ENCODE assay signal across 17 mouse cellular contexts in the genomic region with DNA sequence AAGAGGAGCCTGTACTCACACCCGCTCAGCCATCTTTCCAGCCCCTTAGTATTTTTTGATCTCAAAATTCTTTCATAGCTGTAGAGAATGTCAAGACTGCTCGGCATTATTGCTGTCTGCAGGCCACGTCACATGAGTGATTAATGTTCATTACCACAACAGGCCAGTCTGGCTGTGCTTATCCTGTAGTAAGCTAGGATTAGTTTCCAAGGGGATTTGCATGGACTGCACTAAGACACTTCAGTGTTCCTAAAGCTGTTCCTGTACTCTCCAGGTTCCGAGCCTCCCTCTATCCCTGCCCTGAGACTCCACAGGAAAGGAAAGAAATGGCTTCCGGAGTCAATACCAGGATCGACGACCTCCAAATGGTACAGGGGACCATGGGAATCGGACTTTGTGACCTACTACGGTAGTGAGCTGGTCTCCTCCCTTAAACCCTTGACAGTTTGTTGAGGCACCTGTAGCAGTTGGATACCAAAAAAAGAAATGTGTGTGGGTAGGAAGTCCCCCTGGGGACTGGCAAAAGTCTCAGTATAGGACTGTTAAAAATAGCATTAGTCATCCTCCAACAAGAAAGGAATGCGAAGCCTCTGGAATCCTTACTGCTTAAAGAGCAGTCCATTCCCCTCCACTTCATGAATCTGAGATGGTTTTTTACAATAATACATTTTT. TPM values are rescaled to one million over a fixed set of nuclear protein-coding genes. Genes with fewer than 3 reads are reported as not detected.
DNase-seq lines count a peak whose midpoint lies in the region; ATAC-seq and TF ChIP-seq lines count a peak whose summit lies in the region.
"Had no signal": no experiment of that assay in that cellular context is flagged by ENCODE, and none has a peak within 500 bp of the region (broad histone marks: within the 10 kb centered on the region; RNA-seq: fewer than 3 reads in every experiment).

No protein-coding gene starts in this region.

- H3K4me1 ChIP-seq in heart, adult 2 months (ENCODE audit: control insufficient read depth, insufficient read depth, low read length), result no peaks in the 10 kb centered on the region; the same call in 1 of the 2 replicates
- peaks cover 2% of the 10 kb centered on the region; the same call in 1 of the 2 replicates for H3K4me1 ChIP-seq in kidney, postnatal 0 days (replicated peaks; ENCODE audit: insufficient read depth, low read length)
- no peaks in the 10 kb centered on the region for H3K4me1 ChIP-seq in embryonic facial prominence, embryonic 15.5 days
- no peaks in the 10 kb centered on the region for H3K4me1 ChIP-seq in midbrain, embryonic 13.5 days (replicated peaks)
- H3K4me1 ChIP-seq: forebrain, embryonic 13.5 days; hindbrain, embryonic 13.5 days; midbrain, embryonic 15.5 days had no signal

- no peaks in the 10 kb centered on the region for H3K9me3 ChIP-seq in kidney, postnatal 0 days (replicated peaks; ENCODE audit: low read length)
- no peaks in the 10 kb centered on the region for H3K9me3 ChIP-seq in embryonic facial prominence, embryonic 15.5 days (replicated peaks)
- no peaks in the 10 kb centered on the region for H3K9me3 ChIP-seq in midbrain, embryonic 13.5 days
- H3K9me3 ChIP-seq: forebrain, embryonic 13.5 days; hindbrain, embryonic 13.5 days; midbrain, embryonic 15.5 days had no signal

- H3ac ChIP-seq in myocyte (ENCODE audit: control insufficient read depth, insufficient read length), result no peak overlapping the region

- no peak overlapping the region for H3K9ac ChIP-seq in heart, adult 2 months (ENCODE audit: low read depth, low read length)
- H3K9ac ChIP-seq in kidney, postnatal 0 days (ENCODE audit: low read depth, low read length), result no peak overlapping the region
- no peak overlapping the region for H3K9ac ChIP-seq in embryonic facial prominence, embryonic 15.5 days
- H3K9ac ChIP-seq in midbrain, embryonic 13.5 days (replicated peaks), result no peak overlapping the region
- H3K9ac ChIP-seq: forebrain, embryonic 13.5 days; hindbrain, embryonic 13.5 days; lung, embryonic 14.5 days; midbrain, embryonic 15.5 days had no signal

- no peak for TF ChIP-seq CTCF in heart, adult 2 months (IDR thresholded peaks at IDR 0.05)
- TF ChIP-seq CTCF in kidney, postnatal 0 days (IDR thresholded peaks at IDR 0.05; ENCODE audit: low read depth), result no peak

- 52% methylated on average over 10 of the region's 10 CpGs for WGBS in heart, adult 2 months
- WGBS in kidney, postnatal 0 days, result 71% methylated on average over 10 of the region's 10 CpGs
- WGBS in embryonic facial prominence, embryonic 15.5 days, result 75% methylated on average over 10 of the region's 10 CpGs
- WGBS in midbrain, embryonic 13.5 days, result 85% methylated on average over 10 of the region's 10 CpGs

- no peak for DNase-seq in heart, adult 2 months
- DNase-seq in heart, postnatal 10 days, result no peak
- peak; percentile 35 for DNase-seq in kidney, postnatal 0 days (ENCODE audit: low spot score)
- no peak for DNase-seq in kidney, adult 18-20 months
- DNase-seq in adipocyte (ENCODE audit: low spot score), result no peak
- DNase-seq: adrenal gland, postnatal 10 days; B cell, adult 2 months; cerebellum, adult 8-10 months; gastrocnemius, postnatal 10 days; kidney, adult 2 months; lung, embryonic 14.5 days had no signal

- ATAC-seq in kidney, postnatal 0 days (replicated peaks; ENCODE audit: low FRiP score, low read depth), result no peak
- no peak for ATAC-seq in embryonic facial prominence, embryonic 15.5 days (ENCODE audit: insufficient number of reproducible peaks, low FRiP score, low TSS enrichment, low read depth)
- no peak for ATAC-seq in midbrain, embryonic 13.5 days
- ATAC-seq: forebrain, embryonic 13.5 days; midbrain, embryonic 15.5 days had no signal

- H3K27me3 ChIP-seq in heart, adult 2 months (ENCODE audit: control insufficient read depth, insufficient read depth, low read length), result no peaks in the 10 kb centered on the region
- no peaks in the 10 kb centered on the region for H3K27me3 ChIP-seq in kidney, postnatal 0 days (ENCODE audit: insufficient read depth, low read length)
- no peaks in the 10 kb centered on the region for H3K27me3 ChIP-seq in embryonic facial prominence, embryonic 15.5 days
- no peaks in the 10 kb centered on the region for H3K27me3 ChIP-seq in myocyte (ENCODE audit: control insufficient read depth, insufficient read depth, insufficient read length)
- H3K27me3 ChIP-seq in midbrain, embryonic 13.5 days, result no peaks in the 10 kb centered on the region
- H3K27me3 ChIP-seq: forebrain, embryonic 13.5 days; hindbrain, embryonic 13.5 days; midbrain, embryonic 15.5 days had no signal

- no peak overlapping the region for H3K4me3 ChIP-seq in heart, adult 2 months
- no peak overlapping the region for H3K4me3 ChIP-seq in kidney, postnatal 0 days (replicated peaks; ENCODE audit: low read depth, low read length)
- H3K4me3 ChIP-seq in embryonic facial prominence, embryonic 15.5 days (replicated peaks), result no peak overlapping the region
- H3K4me3 ChIP-seq in myocyte, result no peak overlapping the region
- H3K4me3 ChIP-seq in midbrain, embryonic 13.5 days (replicated peaks), result no peak overlapping the region
- H3K4me3 ChIP-seq: forebrain, embryonic 13.5 days; hindbrain, embryonic 13.5 days; midbrain, embryonic 15.5 days had no signal

- no peak overlapping the region for H3K4me2 ChIP-seq in kidney, postnatal 0 days (ENCODE audit: low read length)
- no peak overlapping the region for H3K4me2 ChIP-seq in embryonic facial prominence, embryonic 15.5 days (replicated peaks)
- H3K4me2 ChIP-seq in myocyte (ENCODE audit: low read depth), result peak overlapping the region; percentile 16
- H3K4me2 ChIP-seq in midbrain, embryonic 13.5 days (replicated peaks), result no peak overlapping the region
- H3K4me2 ChIP-seq: forebrain, embryonic 13.5 days; hindbrain, embryonic 13.5 days; lung, embryonic 14.5 days; midbrain, embryonic 15.5 days had no signal

- no peak for TF ChIP-seq EP300 in heart, adult 2 months (IDR thresholded peaks at IDR 0.05; ENCODE audit: insufficient read depth, low read depth, low read length)

- intact Hi-C loops in heart, adult 2 months (cut with DNase I), result no loop called here
- intact Hi-C loops in heart, postnatal 10 days (cut with DNase I), result no loop called here

- peaks cover 15% of the 10 kb centered on the region for H3K36me3 ChIP-seq in heart, adult 2 months (ENCODE audit: control insufficient read depth, insufficient read depth, low read length)
- peaks cover 13% of the 10 kb centered on the region for H3K36me3 ChIP-seq in kidney, postnatal 0 days (ENCODE audit: insufficient read depth, low read length)
- H3K36me3 ChIP-seq in embryonic facial prominence, embryonic 15.5 days, result peaks cover 47% of the 10 kb centered on the region
- peaks cover 32% of the 10 kb centered on the region for H3K36me3 ChIP-seq in myocyte (ENCODE audit: control insufficient read depth, insufficient read depth)
- H3K36me3 ChIP-seq in midbrain, embryonic 13.5 days, result peaks cover 90% of the 10 kb centered on the region

- no peak for TF ChIP-seq POLR2A in heart, adult 2 months (IDR thresholded peaks at IDR 0.05; ENCODE audit: insufficient read depth, low read depth, low read length)
- TF ChIP-seq POLR2A in myocyte (IDR thresholded peaks at IDR 0.05; ENCODE audit: insufficient read length, low read depth), result no peak

- H3K27ac ChIP-seq in heart, adult 2 months, result peak overlapping the region; percentile 42
- H3K27ac ChIP-seq in kidney, postnatal 0 days, result no peak overlapping the region
- H3K27ac ChIP-seq in embryonic facial prominence, embryonic 15.5 days (replicated peaks), result 0 out of 2 replicates have a peak overlapping the region, but pooled peaks have one; percentile 4
- no peak overlapping the region for H3K27ac ChIP-seq in midbrain, embryonic 13.5 days
- H3K27ac ChIP-seq: forebrain, embryonic 13.5 days; hindbrain, embryonic 13.5 days; midbrain, embryonic 15.5 days had no signal

- no peaks in the 10 kb centered on the region for H3K79me2 ChIP-seq in heart, adult 2 months (replicated peaks; ENCODE audit: control insufficient read depth, insufficient read depth, low read length)
- H3K79me2 ChIP-seq in myocyte (ENCODE audit: control insufficient read depth, insufficient read depth), result no peaks in the 10 kb centered on the region

RNA-seq across cellular contexts. Expression of gene Atp6v0a1, which starts 21.0 kb away (rescaled TPM):
- 10 to 100 TPM; 89.6 to 92.6 TPM for total RNA-seq in heart, adult 2 months (2021)
- 77.4 and 85.9 TPM in 2 replicates for polyA plus RNA-seq in heart, adult 2 months (2012; rRNA removed)
- total RNA-seq in heart, postnatal 10 days (2021), result 10 to 100 TPM; 89.6 to 93.8 TPM
- polyA plus RNA-seq in kidney, postnatal 0 days (2015; fragmentation: Nextera tagmentation; extraction: Ambion mirVana), result 33.8 and 35.1 TPM in 2 replicates
- polyA plus RNA-seq in embryonic facial prominence, embryonic 15.5 days (2015; fragmentation: Nextera tagmentation; extraction: Ambion mirVana), result 36.8 and 40.3 TPM in 2 replicates
- polyA plus RNA-seq in myocyte (2012; fragmentation: generic; extraction: Trizol), result 45.0 TPM
- 87.6 and 90.8 TPM in 2 replicates for polyA plus RNA-seq in midbrain, embryonic 13.5 days (2015; fragmentation: Nextera tagmentation; extraction: Ambion mirVana)

RNA-seq across cellular contexts. Expression of gene Naglu, which starts 39.5 kb away (rescaled TPM):
- total RNA-seq in heart, adult 2 months (2021), result 1 to 10 TPM; 7.4 to 8.3 TPM
- polyA plus RNA-seq in heart, adult 2 months (2012; rRNA removed), result 11.0 and 14.3 TPM in 2 replicates
- total RNA-seq in heart, postnatal 10 days (2021), result 1 to 10 TPM; 9.9 to 10.0 TPM
- 26.5 and 28.0 TPM in 2 replicates for polyA plus RNA-seq in kidney, postnatal 0 days (2015; fragmentation: Nextera tagmentation; extraction: Ambion mirVana)
- 15.1 and 16.6 TPM in 2 replicates for polyA plus RNA-seq in embryonic facial prominence, embryonic 15.5 days (2015; fragmentation: Nextera tagmentation; extraction: Ambion mirVana)
- polyA plus RNA-seq in myocyte (2012; fragmentation: generic; extraction: Trizol), result 19.8 TPM
- polyA plus RNA-seq in midbrain, embryonic 13.5 days (2015; fragmentation: Nextera tagmentation; extraction: Ambion mirVana), result 9.7 and 9.9 TPM in 2 replicates

RNA-seq across cellular contexts. Expression of gene Hsd17b1, which starts 47.9 kb away (rescaled TPM):
- total RNA-seq in heart, adult 2 months (2021), result under 1 TPM; 0.47 to 0.70 TPM
- 0.32 and 0.55 TPM in 2 replicates for polyA plus RNA-seq in heart, adult 2 months (2012; rRNA removed)
- under 1 TPM in 1 of 2 experiments, not detected in 1; 0.45 TPM for total RNA-seq in heart, postnatal 10 days (2021)
- polyA plus RNA-seq in kidney, postnatal 0 days (2015; fragmentation: Nextera tagmentation; extraction: Ambion mirVana), result 0.13 and 0.42 TPM in 2 replicates
- polyA plus RNA-seq in embryonic facial prominence, embryonic 15.5 days (2015; fragmentation: Nextera tagmentation; extraction: Ambion mirVana), result 0.24 and 0.25 TPM in 2 replicates
- 0.49 TPM for polyA plus RNA-seq in myocyte (2012; fragmentation: generic; extraction: Trizol)
- polyA plus RNA-seq in midbrain, embryonic 13.5 days (2015; fragmentation: Nextera tagmentation; extraction: Ambion mirVana), result 0.24 TPM in 1 of 2 replicates, not detected in the other
- polyA plus RNA-seq: forebrain, embryonic 13.5 days; lung, embryonic 14.5 days had no signal

RNA-seq across cellular contexts. Expression of gene Coasy, which starts 52.1 kb away (rescaled TPM):
- total RNA-seq in heart, adult 2 months (2021), result 10 to 100 TPM; 15.8 to 17.5 TPM
- polyA plus RNA-seq in heart, adult 2 months (2012; rRNA removed), result 22.1 and 24.6 TPM in 2 replicates
- total RNA-seq in heart, postnatal 10 days (2021), result 10 to 100 TPM; 18.7 to 21.4 TPM
- 55.3 and 55.9 TPM in 2 replicates for polyA plus RNA-seq in kidney, postnatal 0 days (2015; fragmentation: Nextera tagmentation; extraction: Ambion mirVana)
- polyA plus RNA-seq in embryonic facial prominence, embryonic 15.5 days (2015; fragmentation: Nextera tagmentation; extraction: Ambion mirVana), result 43.2 and 44.9 TPM in 2 replicates
- polyA plus RNA-seq in myocyte (2012; fragmentation: generic; extraction: Trizol), result 39.7 TPM
- polyA plus RNA-seq in midbrain, embryonic 13.5 days (2015; fragmentation: Nextera tagmentation; extraction: Ambion mirVana), result 47.1 and 52.8 TPM in 2 replicates

RNA-seq across cellular contexts. Expression of gene Mlx, which starts 56.8 kb away (rescaled TPM):
- total RNA-seq in heart, adult 2 months (2021), result 10 to 100 TPM; 18.1 to 21.3 TPM
- polyA plus RNA-seq in heart, adult 2 months (2012; rRNA removed), result 23.0 and 45.2 TPM in 2 replicates
- 10 to 100 TPM; 14.1 to 18.1 TPM for total RNA-seq in heart, postnatal 10 days (2021)
- 45.7 and 46.0 TPM in 2 replicates for polyA plus RNA-seq in kidney, postnatal 0 days (2015; fragmentation: Nextera tagmentation; extraction: Ambion mirVana)
- 50.3 and 52.0 TPM in 2 replicates for polyA plus RNA-seq in embryonic facial prominence, embryonic 15.5 days (2015; fragmentation: Nextera tagmentation; extraction: Ambion mirVana)
- polyA plus RNA-seq in myocyte (2012; fragmentation: generic; extraction: Trizol), result 29.3 TPM
- 85.9 and 90.9 TPM in 2 replicates for polyA plus RNA-seq in midbrain, embryonic 13.5 days (2015; fragmentation: Nextera tagmentation; extraction: Ambion mirVana)

Comparison
In these comparisons a context has a peak if more than half of its experiments do, and no peak if none do; other contexts are left out.
1. H3K27ac ChIP-seq: peak in heart, adult 2 months (single experiment) and embryonic facial prominence, embryonic 15.5 days (single experiment); none in kidney, postnatal 0 days (single experiment) and midbrain, embryonic 13.5 days (single experiment).